In the genomic region with DNA sequence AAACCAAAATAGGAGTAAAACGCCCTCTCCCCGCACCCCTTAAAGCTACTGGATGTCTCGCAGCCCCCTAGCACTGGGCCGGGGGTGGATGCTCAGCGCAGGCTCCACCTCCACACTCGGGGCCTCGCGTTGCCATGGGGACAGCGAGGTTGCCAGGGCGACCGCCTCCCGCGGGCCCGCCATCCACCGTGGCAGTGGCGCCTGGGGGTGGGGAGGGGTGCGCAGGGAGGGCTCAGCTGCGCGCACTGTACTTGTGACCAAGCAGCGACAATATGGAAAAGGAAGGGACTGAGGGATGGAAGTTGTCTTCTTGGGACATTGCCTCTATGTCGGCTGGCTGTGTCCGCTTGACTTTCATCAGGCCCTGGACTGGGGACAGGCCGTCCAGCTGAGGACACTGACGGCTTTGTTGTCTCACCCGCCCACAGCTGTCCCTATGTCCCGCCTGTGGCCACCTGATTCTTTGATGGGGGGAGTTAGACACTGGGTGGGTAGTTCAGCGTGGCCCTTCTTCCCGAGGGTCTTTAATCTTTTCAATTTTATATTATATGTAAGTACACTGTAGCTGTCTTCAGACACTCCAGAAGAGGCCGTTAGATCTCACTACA, we compare ENCODE assay signal across 9 mouse cellular contexts. TPM values are rescaled to one million over a fixed set of nuclear protein-coding genes. Genes with fewer than 3 reads are reported as not detected.
DNase-seq lines count a peak whose midpoint lies in the region; ATAC-seq and TF ChIP-seq lines count a peak whose summit lies in the region.
"Had no signal": no experiment of that assay in that cellular context is flagged by ENCODE, and none has a peak within 500 bp of the region (broad histone marks: within the 10 kb centered on the region; RNA-seq: fewer than 3 reads in every experiment).

No protein-coding gene starts in this region.

- H3K36me3 ChIP-seq in lung, embryonic 16.5 days (ENCODE audit: control insufficient read depth, insufficient read depth, low read length): no peaks in the 10 kb centered on the region
- peaks cover 21% of the 10 kb centered on the region for H3K36me3 ChIP-seq in embryonic facial prominence, embryonic 13.5 days
- peaks cover 44% of the 10 kb centered on the region for H3K36me3 ChIP-seq in hindbrain, embryonic 10.5 days
- H3K36me3 ChIP-seq in midbrain, postnatal 0 days (ENCODE audit: insufficient read depth, low read length): peaks cover 13% of the 10 kb centered on the region

- no peak overlapping the region for H3K4me2 ChIP-seq in lung, embryonic 16.5 days (ENCODE audit: low read depth, low read length)
- H3K4me2 ChIP-seq in embryonic facial prominence, embryonic 13.5 days: peak overlapping the region; percentile 53
- H3K4me2 ChIP-seq in midbrain, postnatal 0 days (ENCODE audit: low read depth, low read length, poor library complexity, severe bottlenecking): peak overlapping the region; percentile 44

- no peak for TF ChIP-seq CTCF in midbrain, postnatal 0 days (IDR thresholded peaks at IDR 0.05)

- peaks cover 19% of the 10 kb centered on the region for H3K4me1 ChIP-seq in lung, embryonic 16.5 days (replicated peaks; ENCODE audit: control insufficient read depth, insufficient read depth, low read length)
- peaks cover 43% of the 10 kb centered on the region for H3K4me1 ChIP-seq in embryonic facial prominence, embryonic 13.5 days
- peaks cover 82% of the 10 kb centered on the region for H3K4me1 ChIP-seq in hindbrain, embryonic 10.5 days (replicated peaks)
- H3K4me1 ChIP-seq in midbrain, postnatal 0 days (ENCODE audit: insufficient read depth, low read length): peaks cover 19% of the 10 kb centered on the region

- 14% methylated on average over 29 of the region's 29 CpGs for WGBS in lung, embryonic 16.5 days
- WGBS in embryonic facial prominence, embryonic 13.5 days: 9% methylated on average over 29 of the region's 29 CpGs
- WGBS in hindbrain, embryonic 10.5 days: 5% methylated on average over 29 of the region's 29 CpGs
- WGBS in midbrain, postnatal 0 days: 5% methylated on average over 29 of the region's 29 CpGs

- no peaks in the 10 kb centered on the region for H3K9me3 ChIP-seq in lung, embryonic 16.5 days (ENCODE audit: control insufficient read depth, low read length)
- H3K9me3 ChIP-seq in embryonic facial prominence, embryonic 13.5 days: no peaks in the 10 kb centered on the region
- no peaks in the 10 kb centered on the region for H3K9me3 ChIP-seq in hindbrain, embryonic 10.5 days
- no peaks in the 10 kb centered on the region for H3K9me3 ChIP-seq in midbrain, postnatal 0 days (ENCODE audit: low read length)

- no peak overlapping the region for H3K9ac ChIP-seq in lung, embryonic 16.5 days (ENCODE audit: low read length)
- peak overlapping the region; percentile 57 for H3K9ac ChIP-seq in embryonic facial prominence, embryonic 13.5 days
- H3K9ac ChIP-seq in midbrain, postnatal 0 days (replicated peaks; ENCODE audit: low read length, poor library complexity, severe bottlenecking): peak overlapping the region; percentile 37
- H3K9ac ChIP-seq: liver, embryonic 14.5 days had no signal

- no peak for DNase-seq in lung, postnatal 25 days (ENCODE audit: low spot score)
- DNase-seq in hindbrain, embryonic 10.5 days (ENCODE audit: low spot score): peak; percentile 93
- peak; percentile 89 for DNase-seq in left cerebral cortex, adult 11 months (ENCODE audit: low spot score)
- DNase-seq in midbrain, postnatal 0 days (ENCODE audit: low spot score): peak; percentile 88
- DNase-seq in yolk sac, embryonic 10.5 days (ENCODE audit: low spot score): no peak
- DNase-seq in spleen, postnatal 36 days (ENCODE audit: low spot score in 2 of 2): no peak

- no peak overlapping the region for H3K27ac ChIP-seq in lung, embryonic 16.5 days (ENCODE audit: low read length)
- H3K27ac ChIP-seq in embryonic facial prominence, embryonic 13.5 days: peak overlapping the region; percentile 51
- peak overlapping the region; percentile 91 for H3K27ac ChIP-seq in hindbrain, embryonic 10.5 days
- H3K27ac ChIP-seq in midbrain, postnatal 0 days (ENCODE audit: low read depth, low read length): peak overlapping the region; percentile 75
- H3K27ac ChIP-seq: liver, embryonic 14.5 days had no signal

- H3K4me3 ChIP-seq in lung, embryonic 16.5 days (ENCODE audit: low read length): no peak overlapping the region
- peak overlapping the region; percentile 17 for H3K4me3 ChIP-seq in embryonic facial prominence, embryonic 13.5 days
- H3K4me3 ChIP-seq in hindbrain, embryonic 10.5 days: peak overlapping the region; percentile 39
- H3K4me3 ChIP-seq in midbrain, postnatal 0 days (ENCODE audit: low read depth, low read length): peak overlapping the region; percentile 12; the same call in 1 of the 2 replicates

- ATAC-seq in lung, embryonic 16.5 days (ENCODE audit: low read depth): peak; percentile 27; the same call in 1 of the 2 replicates
- peak; percentile 56; the same call in 1 of the 2 replicates for ATAC-seq in embryonic facial prominence, embryonic 13.5 days (ENCODE audit: insufficient number of reproducible peaks, insufficient read depth, low FRiP score, low TSS enrichment, low read depth)
- peak; percentile 88 for ATAC-seq in midbrain, postnatal 0 days (ENCODE audit: low FRiP score)

- H3K27me3 ChIP-seq in lung, embryonic 16.5 days (ENCODE audit: control insufficient read depth, insufficient read depth, low read depth, low read length): no peaks in the 10 kb centered on the region
- no peaks in the 10 kb centered on the region for H3K27me3 ChIP-seq in embryonic facial prominence, embryonic 13.5 days
- H3K27me3 ChIP-seq in hindbrain, embryonic 10.5 days (ENCODE audit: insufficient read depth, poor library complexity, severe bottlenecking): no peaks in the 10 kb centered on the region
- H3K27me3 ChIP-seq in midbrain, postnatal 0 days (ENCODE audit: insufficient read depth, low read length): no peaks in the 10 kb centered on the region

RNA-seq across cellular contexts. Expression of a gene that starts 10.4 kb away (rescaled TPM):
- 52.7 and 54.1 TPM in 2 replicates for polyA plus RNA-seq in lung, embryonic 16.5 days (2015; fragmentation: Nextera tagmentation; extraction: Ambion mirVana)
- 105 and 112 TPM in 2 replicates for polyA plus RNA-seq in embryonic facial prominence, embryonic 13.5 days (2015; fragmentation: Nextera tagmentation; extraction: Ambion mirVana)
- polyA plus RNA-seq in hindbrain, embryonic 10.5 days (2016; fragmentation: Nextera tagmentation; extraction: Ambion mirVana): 142 and 175 TPM in 2 replicates
- total RNA-seq in midbrain, postnatal 0 days (2014; rRNA removed): 161 and 165 TPM in 2 replicates
- polyA plus RNA-seq in midbrain, postnatal 0 days (2015; fragmentation: Nextera tagmentation; extraction: Ambion mirVana): 302 and 308 TPM in 2 replicates

RNA-seq across cellular contexts. Expression of a gene that starts 13.1 kb away (rescaled TPM):
- polyA plus RNA-seq in lung, embryonic 16.5 days (2015; fragmentation: Nextera tagmentation; extraction: Ambion mirVana): 0.57 and 2.1 TPM in 2 replicates
- polyA plus RNA-seq in embryonic facial prominence, embryonic 13.5 days (2015; fragmentation: Nextera tagmentation; extraction: Ambion mirVana): not detected in 2 replicates
- 0.10 TPM in 1 of 2 replicates, not detected in the other for polyA plus RNA-seq in hindbrain, embryonic 10.5 days (2016; fragmentation: Nextera tagmentation; extraction: Ambion mirVana)
- 1.1 TPM in 1 of 2 replicates, not detected in the other for total RNA-seq in midbrain, postnatal 0 days (2014; rRNA removed)
- 0.09 and 0.25 TPM in 2 replicates for polyA plus RNA-seq in midbrain, postnatal 0 days (2015; fragmentation: Nextera tagmentation; extraction: Ambion mirVana)

RNA-seq across cellular contexts. Expression of a gene that starts 17.0 kb away (rescaled TPM):
- 10.6 and 13.5 TPM in 2 replicates for polyA plus RNA-seq in lung, embryonic 16.5 days (2015; fragmentation: Nextera tagmentation; extraction: Ambion mirVana)
- 2.5 and 5.2 TPM in 2 replicates for polyA plus RNA-seq in embryonic facial prominence, embryonic 13.5 days (2015; fragmentation: Nextera tagmentation; extraction: Ambion mirVana)
- polyA plus RNA-seq in hindbrain, embryonic 10.5 days (2016; fragmentation: Nextera tagmentation; extraction: Ambion mirVana): 1.0 and 2.4 TPM in 2 replicates
- total RNA-seq in midbrain, postnatal 0 days (2014; rRNA removed): 0.24 TPM in 1 of 2 replicates, not detected in the other
- polyA plus RNA-seq in midbrain, postnatal 0 days (2015; fragmentation: Nextera tagmentation; extraction: Ambion mirVana): 0.18 and 0.27 TPM in 2 replicates

RNA-seq across cellular contexts. Expression of a gene that starts 26.7 kb away (rescaled TPM):
- polyA plus RNA-seq in lung, embryonic 16.5 days (2015; fragmentation: Nextera tagmentation; extraction: Ambion mirVana): 21.7 and 22.7 TPM in 2 replicates
- 7.5 and 8.3 TPM in 2 replicates for polyA plus RNA-seq in embryonic facial prominence, embryonic 13.5 days (2015; fragmentation: Nextera tagmentation; extraction: Ambion mirVana)
- polyA plus RNA-seq in hindbrain, embryonic 10.5 days (2016; fragmentation: Nextera tagmentation; extraction: Ambion mirVana): 1.7 and 1.8 TPM in 2 replicates
- 3.3 and 3.4 TPM in 2 replicates for total RNA-seq in midbrain, postnatal 0 days (2014; rRNA removed)
- 3.0 and 3.9 TPM in 2 replicates for polyA plus RNA-seq in midbrain, postnatal 0 days (2015; fragmentation: Nextera tagmentation; extraction: Ambion mirVana)

RNA-seq across cellular contexts. Expression of a gene that starts 37.1 kb away (rescaled TPM):
- 47.9 and 61.4 TPM in 2 replicates for polyA plus RNA-seq in lung, embryonic 16.5 days (2015; fragmentation: Nextera tagmentation; extraction: Ambion mirVana)
- polyA plus RNA-seq in embryonic facial prominence, embryonic 13.5 days (2015; fragmentation: Nextera tagmentation; extraction: Ambion mirVana): 79.2 and 96.5 TPM in 2 replicates
- polyA plus RNA-seq in hindbrain, embryonic 10.5 days (2016; fragmentation: Nextera tagmentation; extraction: Ambion mirVana): 124 and 136 TPM in 2 replicates
- 79.6 and 107 TPM in 2 replicates for total RNA-seq in midbrain, postnatal 0 days (2014; rRNA removed)
- polyA plus RNA-seq in midbrain, postnatal 0 days (2015; fragmentation: Nextera tagmentation; extraction: Ambion mirVana): 121 and 134 TPM in 2 replicates

Comparison
In these comparisons a context has a peak if more than half of its experiments do, and no peak if none do; other contexts are left out.
1. ATAC-seq: peak in every context shown above with its lines; median percentile 88 in midbrain, postnatal 0 days; 56 in embryonic facial prominence, embryonic 13.5 days; 27 in lung, embryonic 16.5 days.
2. DNase-seq: peak in hindbrain, embryonic 10.5 days (single experiment), left cerebral cortex, adult 11 months (single experiment) and midbrain, postnatal 0 days (single experiment); none in lung, postnatal 25 days (single experiment), yolk sac, embryonic 10.5 days (single experiment) and spleen, postnatal 36 days (0 of 2).